Mouse (Mus musculus) G1E (cell line): ENCODE measurements around the gene Plod1.

Source experiments
- CTCF ChIP-seq: IDR thresholded peaks from 2 replicates; pipeline ENCODE4 v1.5.1; 2012; ENCODE audit warnings: low read depth, low read length, inconsistent platforms, mixed read lengths
- GATA1 ChIP-seq: IDR thresholded peaks from 2 replicates; pipeline ENCODE4 v1.6.1; 2012; ENCODE audit warnings: borderline replicate concordance, low read length, inconsistent platforms, mixed read lengths
- GATA2 ChIP-seq: IDR thresholded peaks from 2 replicates; pipeline ENCODE4 v1.6.1; 2012; ENCODE audit warnings: low read depth, low read length, inconsistent platforms, borderline replicate concordance
- POLR2AphosphoS5 ChIP-seq: IDR thresholded peaks from 2 replicates; pipeline ENCODE4 v1.6.1; 2012; ENCODE audit warnings: low read depth, low read length, inconsistent platforms; ENCODE audit not compliant: insufficient replicate concordance

GRCm38 (mm10) chr4:147865651-147866050 is 70.9 kb downstream of the Plod1 start:
- TF ChIP-seq CTCF (no peak), GATA1 (no peak), GATA2 (no peak), POLR2AphosphoS5 (no peak)
